Mouse (Mus musculus) CH12.LX (cell line): ENCODE measurements around the gene Tprkb.

ENCODE experiments used
- CTCF ChIP-seq, 2 experiments: IDR thresholded peaks in 1 of 2; conservative IDR thresholded peaks in 1 of 2; 2 replicates each; pipeline ENCODE4 v1.5.1; 2011 to 2012; ENCODE audit warnings: low read depth in 2 of 2, low read length in 2 of 2, improper control_type of control experiment in 1 of 2, inconsistent platforms in 1 of 2, mild to moderate bottlenecking in 1 of 2, moderate library complexity in 1 of 2
- EP300 ChIP-seq: IDR thresholded peaks from 2 replicates; pipeline ENCODE4 v1.6.1; 2011; ENCODE audit warnings: low read length, improper control_type of control experiment
- HCFC1 ChIP-seq: IDR thresholded peaks from 2 replicates; pipeline ENCODE4 v1.6.1; 2012; ENCODE audit warnings: low read depth, mild to moderate bottlenecking, inconsistent platforms, low read length, improper control_type of control experiment
- JUND ChIP-seq: conservative IDR thresholded peaks from 2 replicates; pipeline ENCODE4 v1.6.1; 2011; ENCODE audit warnings: low read depth, low read length, improper control_type of control experiment
- MAX ChIP-seq: IDR thresholded peaks from 2 replicates; pipeline ENCODE4 v1.6.1; 2011; ENCODE audit warnings: low read length, improper control_type of control experiment
- MAZ ChIP-seq: IDR thresholded peaks from 2 replicates; pipeline ENCODE4 v1.6.1; 2012; ENCODE audit warnings: low read depth, mild to moderate bottlenecking, inconsistent platforms, low read length, improper control_type of control experiment, moderate library complexity
- NELFE ChIP-seq: IDR thresholded peaks from 2 replicates; pipeline ENCODE4 v1.6.1; 2011; ENCODE audit warnings: low read depth, low read length, improper control_type of control experiment
- POLR2A ChIP-seq: IDR thresholded peaks from 2 replicates; pipeline ENCODE4 v1.6.1; 2011; ENCODE audit warnings: low read depth, mild to moderate bottlenecking, improper control_type of control experiment, low read length
- POLR2AphosphoS2 ChIP-seq: IDR thresholded peaks from 2 replicates; pipeline ENCODE4 v1.6.1; 2011; ENCODE audit warnings: low read depth, low read length, improper control_type of control experiment
- UBTF ChIP-seq: IDR thresholded peaks from 2 replicates; pipeline ENCODE4 v1.6.1; 2012; ENCODE audit warnings: low read depth, mild to moderate bottlenecking, inconsistent platforms, low read length, improper control_type of control experiment, moderate library complexity
- USF1 ChIP-seq: IDR thresholded peaks from 2 replicates; pipeline ENCODE4 v1.6.1; 2014; ENCODE audit warnings: low read depth, mild to moderate bottlenecking, inconsistent platforms, low read length, improper control_type of control experiment
- USF2 ChIP-seq: conservative IDR thresholded peaks from 2 replicates; pipeline ENCODE4 v1.6.1; 2011; ENCODE audit warnings: low read depth, low read length, improper control_type of control experiment
- ZC3H11A ChIP-seq: IDR thresholded peaks from 2 replicates; pipeline ENCODE4 v1.6.1; 2012; ENCODE audit warnings: low read depth, mild to moderate bottlenecking, inconsistent platforms, low read length, improper control_type of control experiment
- ZMIZ1 ChIP-seq: IDR thresholded peaks from 2 replicates; pipeline ENCODE4 v1.6.1; 2012; ENCODE audit warnings: low read depth, mild to moderate bottlenecking, inconsistent platforms, low read length, improper control_type of control experiment

GRCm38 (mm10) chr6:85976242-85976641, 64.6 kb downstream of the Tprkb start:
- TF ChIP-seq CTCF (conservative IDR thresholded peaks at IDR 0.05 in 1 of 2, IDR thresholded peaks at IDR 0.05 in 1 of 2; ENCODE audit: low read depth in 2 of 2, low read length in 2 of 2) = no peak
- TF ChIP-seq EP300 = no peak
- no peak for TF ChIP-seq POLR2A
- TF ChIP-seq JUND = no peak
- no peak for TF ChIP-seq ZC3H11A
- TF ChIP-seq MAX = no peak
- TF ChIP-seq USF1 = no peak
- no peak for TF ChIP-seq HCFC1
- TF ChIP-seq MAZ = no peak
- TF ChIP-seq POLR2AphosphoS2 = no peak
- TF ChIP-seq UBTF = no peak
- no peak for TF ChIP-seq ZMIZ1
- no peak for TF ChIP-seq USF2
- TF ChIP-seq NELFE = no peak
